Mouse (Mus musculus): ENCODE measurements at regions not wholly inside any gene's neighbourhood (a gene's known extent, or its start where the extent isn't known, plus 50 kb on each side); places are given as distances from the start of the nearest gene placed in this dataset.
A peak's percentile ranks its signal among the peaks of the same experiment; 100 is the strongest.

DNA sequence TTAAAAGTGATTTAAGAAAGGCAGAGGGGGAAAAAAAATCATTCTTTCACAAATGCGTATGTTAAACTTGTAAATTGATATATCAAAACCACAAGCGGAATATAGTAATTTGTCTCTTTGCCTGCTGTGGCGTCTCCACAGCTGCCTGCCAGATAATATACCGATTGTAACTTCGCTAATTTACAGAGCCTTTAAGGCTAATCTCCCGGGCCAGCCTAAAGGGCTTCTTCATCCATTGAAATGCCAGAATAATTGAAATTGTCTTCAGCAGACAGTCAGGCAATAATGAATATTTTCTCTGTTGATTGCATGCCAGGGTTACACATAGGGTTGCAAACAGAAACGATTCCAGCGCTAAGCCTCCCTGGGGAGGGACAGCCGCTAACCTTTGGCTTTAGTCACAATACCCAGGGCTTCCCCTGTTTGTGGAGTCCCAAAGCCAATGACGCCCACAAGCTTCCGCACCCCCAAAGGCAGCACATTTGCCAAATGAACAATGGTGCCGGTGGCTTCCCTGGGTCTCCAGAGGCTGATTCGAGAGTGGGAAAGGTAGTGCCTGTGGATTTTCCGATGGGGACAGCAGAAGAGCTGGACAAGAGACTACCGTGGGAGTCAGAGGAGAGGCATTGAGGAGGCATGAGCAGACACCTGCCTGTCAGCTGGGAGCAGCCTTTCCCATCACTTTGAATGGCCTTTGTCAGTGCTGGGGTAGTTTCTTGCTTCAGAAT lies 248.2 kb upstream of the 4930412O13Rik start:
- Histone ChIP-seq H3K4me2 (ENCODE audit: low read depth, low read length) (peak overlapping the region; percentile 43), H3K4me1 (ENCODE audit: insufficient read depth, low read length) (no peaks in the 10 kb centered on the region), H3K36me3 (ENCODE audit: insufficient read depth, low read length) (no peaks in the 10 kb centered on the region), H3K27me3 (ENCODE audit: insufficient read depth, low read length) (no peaks in the 10 kb centered on the region), H3K27ac (no peak overlapping the region), H3K9me3 (ENCODE audit: low read length) (no peaks in the 10 kb centered on the region), H3K4me3 (ENCODE audit: low read length) (peak overlapping the region; percentile 3; the same call in 1 of the 2 replicates), H3K9ac (replicated peaks; ENCODE audit: low read length) (no peak overlapping the region)
- DNase-seq (ENCODE audit: low spot score) (peak; percentile 18), ATAC-seq (no peak)
- no peak for TF ChIP-seq CTCF (IDR thresholded peaks at IDR 0.05; ENCODE audit: low read depth)
- 12% methylated on average over 15 of the region's 15 CpGs for WGBS

DNA sequence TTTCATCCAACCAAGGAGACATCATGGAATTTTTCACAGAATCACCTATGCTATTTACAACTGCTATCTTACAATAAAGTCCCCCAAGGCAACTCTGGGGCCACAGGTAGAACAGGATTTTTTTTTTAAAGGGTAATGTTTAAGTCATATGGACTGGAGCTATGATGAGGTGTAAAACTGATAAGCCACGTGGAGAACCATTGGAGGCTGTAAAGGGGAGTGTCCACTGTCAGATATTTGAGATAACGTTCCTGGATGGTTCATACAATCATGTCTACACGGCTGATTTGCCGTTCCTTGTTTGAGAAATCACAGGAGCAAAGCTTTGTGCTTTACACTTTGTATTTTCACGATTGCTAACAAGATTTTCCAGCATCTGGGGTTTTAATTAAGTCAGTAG lies 241.8 kb upstream of the 4930412O13Rik start:
- no peak for TF ChIP-seq CTCF (IDR thresholded peaks at IDR 0.05; ENCODE audit: low read depth)
- H3K4me2 ChIP-seq (ENCODE audit: low read depth, low read length), result no peak overlapping the region
- H3K4me1 ChIP-seq (ENCODE audit: insufficient read depth, low read length), result no peaks in the 10 kb centered on the region
- no peak overlapping the region for H3K27ac ChIP-seq
- no peaks in the 10 kb centered on the region for H3K36me3 ChIP-seq (ENCODE audit: insufficient read depth, low read length)
- no peak for ATAC-seq
- H3K4me3 ChIP-seq (ENCODE audit: low read length), result no peak overlapping the region
- 59% methylated on average over 5 of the region's 5 CpGs for WGBS
- H3K9ac ChIP-seq (replicated peaks; ENCODE audit: low read length), result no peak overlapping the region
- H3K27me3 ChIP-seq (ENCODE audit: insufficient read depth, low read length), result 0 out of 2 replicates have a peak, but pooled peaks cover 3% of the 10 kb centered on the region
- no peaks in the 10 kb centered on the region for H3K9me3 ChIP-seq (ENCODE audit: low read length)
- no peak for DNase-seq (ENCODE audit: low spot score)

DNA sequence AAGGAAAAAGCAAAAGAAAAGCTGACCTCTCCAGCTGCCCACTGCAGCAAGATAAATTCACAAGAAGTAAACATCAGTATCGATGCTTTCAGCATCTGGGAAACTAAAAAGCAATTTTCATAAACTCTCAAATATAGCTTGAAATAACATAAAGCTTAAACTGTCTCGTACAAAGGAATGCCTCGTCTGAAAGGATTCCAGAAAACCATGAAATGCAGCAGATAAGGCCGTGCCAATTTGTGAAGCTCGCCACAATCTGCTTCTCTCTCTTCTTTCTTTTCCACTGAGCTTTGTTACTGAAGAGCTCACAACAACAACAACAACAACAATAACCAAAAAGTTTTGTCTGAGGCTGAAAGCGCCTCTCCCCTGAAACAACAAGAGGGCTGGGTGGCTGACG lies 239.4 kb upstream of the 4930412O13Rik start:
- WGBS, result 54% methylated on average over 7 of the region's 7 CpGs
- DNase-seq (ENCODE audit: low spot score) (no peak), ATAC-seq (no peak)
- Histone ChIP-seq H3K27ac (no peak overlapping the region), H3K4me3 (ENCODE audit: low read length) (no peak overlapping the region), H3K27me3 (ENCODE audit: insufficient read depth, low read length) (0 out of 2 replicates have a peak, but pooled peaks cover 3% of the 10 kb centered on the region), H3K36me3 (ENCODE audit: insufficient read depth, low read length) (no peaks in the 10 kb centered on the region), H3K9me3 (ENCODE audit: low read length) (no peaks in the 10 kb centered on the region), H3K4me1 (ENCODE audit: insufficient read depth, low read length) (no peaks in the 10 kb centered on the region), H3K4me2 (ENCODE audit: low read depth, low read length) (no peak overlapping the region), H3K9ac (replicated peaks; ENCODE audit: low read length) (no peak overlapping the region)
- no peak for TF ChIP-seq CTCF (IDR thresholded peaks at IDR 0.05; ENCODE audit: low read depth)

DNA sequence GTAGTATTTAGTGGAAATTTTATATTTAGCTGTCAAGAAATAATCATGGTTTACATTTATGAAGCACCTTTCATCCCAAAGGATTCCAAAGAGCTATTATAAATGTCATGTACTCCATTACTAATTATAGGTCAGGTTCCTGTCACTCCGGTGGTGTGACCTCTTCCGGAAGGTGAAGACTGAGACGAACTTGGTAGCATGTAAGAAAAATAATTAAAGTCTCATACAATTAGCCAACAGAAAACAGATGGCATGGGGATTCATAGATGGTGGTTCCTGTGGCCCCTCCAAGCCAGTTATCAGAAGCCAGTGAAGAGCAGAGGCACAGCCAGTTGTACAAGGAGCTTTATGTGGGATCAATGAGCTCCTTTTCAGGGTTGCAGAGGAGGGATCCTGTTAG lies 238.6 kb upstream of the 4930412O13Rik start:
- Histone ChIP-seq H3K27ac (no peak overlapping the region), H3K4me3 (ENCODE audit: low read length) (no peak overlapping the region), H3K36me3 (ENCODE audit: insufficient read depth, low read length) (no peaks in the 10 kb centered on the region), H3K4me1 (ENCODE audit: insufficient read depth, low read length) (no peaks in the 10 kb centered on the region), H3K27me3 (ENCODE audit: insufficient read depth, low read length) (0 out of 2 replicates have a peak, but pooled peaks cover 3% of the 10 kb centered on the region), H3K9me3 (ENCODE audit: low read length) (no peaks in the 10 kb centered on the region), H3K4me2 (ENCODE audit: low read depth, low read length) (no peak overlapping the region), H3K9ac (replicated peaks; ENCODE audit: low read length) (no peak overlapping the region)
- ATAC-seq, result no peak
- no peak for DNase-seq (ENCODE audit: low spot score)
- WGBS, result 75% methylated on average over 3 of the region's 3 CpGs
- TF ChIP-seq CTCF (IDR thresholded peaks at IDR 0.05; ENCODE audit: low read depth), result no peak

DNA sequence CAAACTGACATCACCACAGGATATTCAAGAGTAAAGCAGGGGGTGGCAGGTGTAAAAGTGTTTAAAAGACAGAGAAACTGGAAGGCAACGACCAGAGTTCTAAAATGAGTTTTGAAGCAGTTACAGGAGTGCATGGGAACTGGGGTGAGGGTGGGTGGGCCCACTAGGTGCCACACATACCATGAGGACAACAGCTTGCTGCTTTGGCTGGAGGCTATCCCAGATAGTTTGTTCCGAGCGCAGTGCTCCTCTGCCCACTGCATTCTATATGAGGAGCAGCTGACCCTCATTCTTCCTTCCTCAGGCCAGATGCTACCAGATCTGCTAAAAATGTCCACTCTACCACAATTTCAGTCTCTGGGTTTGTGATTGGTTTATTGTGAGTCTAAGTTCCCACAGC lies 234.6 kb upstream of the 4930412O13Rik start:
- Histone ChIP-seq H3K27ac (no peak overlapping the region), H3K4me1 (ENCODE audit: insufficient read depth, low read length) (no peaks in the 10 kb centered on the region), H3K4me3 (ENCODE audit: low read length) (no peak overlapping the region), H3K9ac (replicated peaks; ENCODE audit: low read length) (no peak overlapping the region), H3K27me3 (ENCODE audit: insufficient read depth, low read length) (no peaks in the 10 kb centered on the region), H3K9me3 (ENCODE audit: low read length) (no peaks in the 10 kb centered on the region), H3K36me3 (ENCODE audit: insufficient read depth, low read length) (no peaks in the 10 kb centered on the region), H3K4me2 (ENCODE audit: low read depth, low read length) (no peak overlapping the region)
- WGBS, result 78% methylated on average over 3 of the region's 3 CpGs
- TF ChIP-seq CTCF (IDR thresholded peaks at IDR 0.05; ENCODE audit: low read depth), result no peak
- DNase-seq (ENCODE audit: low spot score) (no peak), ATAC-seq (no peak)

DNA sequence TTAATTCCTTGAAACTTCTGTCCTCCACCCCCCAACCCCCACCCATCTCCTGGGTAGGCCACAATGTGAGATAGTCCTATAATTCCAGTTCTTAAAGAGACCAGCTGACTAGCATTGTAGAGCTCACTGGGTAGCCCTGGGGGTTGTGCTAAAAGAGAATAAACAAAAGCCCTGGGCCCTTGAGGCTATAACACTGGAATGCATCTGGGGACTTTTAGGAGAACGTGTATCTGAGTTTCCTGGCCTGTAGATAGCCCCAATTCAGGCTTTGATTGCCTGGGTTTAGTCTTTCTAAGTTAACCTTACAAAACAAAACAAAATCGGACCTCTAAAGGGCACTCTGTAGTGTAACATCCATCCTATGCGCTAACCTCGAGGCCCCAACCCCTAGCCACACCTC lies 234.1 kb upstream of the 4930412O13Rik start:
- no peak for ATAC-seq

DNA sequence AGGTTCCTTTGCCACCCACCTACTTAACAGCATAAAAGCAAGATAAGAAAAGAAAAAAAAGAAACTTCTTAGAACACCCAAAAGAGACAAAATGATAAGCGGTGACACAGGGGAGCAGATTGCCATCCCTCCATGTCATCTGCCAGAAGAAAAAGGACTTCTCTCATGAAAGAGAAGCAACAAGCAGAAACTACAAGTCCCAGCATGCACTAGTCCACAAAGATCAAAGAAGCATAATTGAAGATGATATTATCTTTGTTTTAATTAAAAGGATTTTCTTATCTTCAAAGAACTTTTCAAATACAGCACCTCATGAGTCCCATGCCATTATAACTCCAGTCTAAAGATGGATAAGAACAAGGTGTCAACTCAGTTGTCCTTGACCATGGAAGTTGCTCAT lies 231.0 kb upstream of the 4930412O13Rik start:
- DNase-seq (ENCODE audit: low spot score), result no peak
- TF ChIP-seq CTCF (IDR thresholded peaks at IDR 0.05; ENCODE audit: low read depth), result no peak
- 97% methylated on average over 1 of the region's 1 CpGs for WGBS

More for the DNA sequence above, 234.1 kb upstream of the 4930412O13Rik start:
- H3K27me3 ChIP-seq (ENCODE audit: insufficient read depth, low read length), result no peaks in the 10 kb centered on the region
- no peaks in the 10 kb centered on the region for H3K36me3 ChIP-seq (ENCODE audit: insufficient read depth, low read length)
- no peak overlapping the region for H3K27ac ChIP-seq
- no peaks in the 10 kb centered on the region for H3K4me1 ChIP-seq (ENCODE audit: insufficient read depth, low read length)
- H3K9ac ChIP-seq (replicated peaks; ENCODE audit: low read length), result no peak overlapping the region
- TF ChIP-seq CTCF (IDR thresholded peaks at IDR 0.05; ENCODE audit: low read depth), result no peak
- 22% methylated on average over 4 of the region's 4 CpGs for WGBS
- no peak overlapping the region for H3K4me2 ChIP-seq (ENCODE audit: low read depth, low read length)
- no peak for DNase-seq (ENCODE audit: low spot score)
- H3K4me3 ChIP-seq (ENCODE audit: low read length), result no peak overlapping the region
- H3K9me3 ChIP-seq (ENCODE audit: low read length), result no peaks in the 10 kb centered on the region

More for the DNA sequence above, 231.0 kb upstream of the 4930412O13Rik start:
- H3K27me3 ChIP-seq (ENCODE audit: insufficient read depth, low read length), result no peaks in the 10 kb centered on the region
- no peak overlapping the region for H3K9ac ChIP-seq (replicated peaks; ENCODE audit: low read length)
- H3K4me2 ChIP-seq (ENCODE audit: low read depth, low read length), result no peak overlapping the region
- no peak for ATAC-seq
- no peak overlapping the region for H3K4me3 ChIP-seq (ENCODE audit: low read length)
- H3K36me3 ChIP-seq (ENCODE audit: insufficient read depth, low read length), result no peaks in the 10 kb centered on the region
- H3K9me3 ChIP-seq (ENCODE audit: low read length), result no peaks in the 10 kb centered on the region
- H3K27ac ChIP-seq, result no peak overlapping the region
- no peaks in the 10 kb centered on the region for H3K4me1 ChIP-seq (ENCODE audit: insufficient read depth, low read length)
